Comparison of ENCODE assay signal across 8 mouse cellular contexts in the genomic region with DNA sequence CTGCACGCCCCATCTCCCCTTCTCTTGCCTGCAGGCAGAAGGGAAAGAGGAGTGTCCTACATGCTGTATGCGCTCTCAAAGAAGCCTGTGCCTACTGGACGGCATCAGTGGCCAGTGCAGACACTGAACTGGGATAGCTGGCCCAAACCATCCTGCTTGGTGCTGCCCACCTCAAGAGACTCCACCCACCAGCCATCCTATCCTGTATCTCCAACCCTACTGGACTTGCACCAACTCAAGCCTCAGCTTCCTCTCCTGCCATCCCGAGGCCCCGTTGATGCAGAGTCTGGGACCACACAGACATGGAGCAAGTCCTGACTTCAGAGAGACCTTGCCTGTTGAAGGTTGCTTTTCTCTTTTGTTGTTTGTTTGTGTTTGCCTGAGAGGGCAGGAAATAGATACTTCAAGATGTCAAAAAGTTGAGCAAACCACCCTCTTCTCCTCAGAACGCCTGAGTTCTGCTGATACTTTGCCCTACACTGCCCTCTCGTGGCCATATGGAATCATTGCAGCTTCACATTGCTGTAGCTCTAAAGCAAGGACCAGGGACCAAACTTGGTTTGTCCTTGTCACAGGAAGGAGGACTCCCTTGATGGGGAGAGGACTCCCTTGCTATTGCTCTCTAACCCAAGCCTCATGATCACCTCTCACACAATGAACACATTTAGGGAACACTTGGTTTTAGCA. TPM values are rescaled to one million over a fixed set of nuclear protein-coding genes. Genes with fewer than 3 reads are reported as not detected.
DNase-seq lines count a peak whose midpoint lies in the region; ATAC-seq and TF ChIP-seq lines count a peak whose summit lies in the region.

No protein-coding gene starts in this region.

- no peaks in the 10 kb centered on the region for H3K4me1 ChIP-seq in cortical plate, adult 2 months (ENCODE audit: control insufficient read depth, insufficient read depth, low read length)
- no peaks in the 10 kb centered on the region for H3K4me1 ChIP-seq in limb, embryonic 13.5 days

- H3K9ac ChIP-seq in limb, embryonic 13.5 days: no peak overlapping the region

- H3K4me2 ChIP-seq in limb, embryonic 13.5 days (replicated peaks): no peak overlapping the region

- H3K27ac ChIP-seq in cortical plate, adult 2 months (ENCODE audit: insufficient read depth, low read length): no peak overlapping the region
- H3K27ac ChIP-seq in limb, embryonic 13.5 days: no peak overlapping the region

- H3K36me3 ChIP-seq in limb, embryonic 13.5 days: no peaks in the 10 kb centered on the region

- intact Hi-C loops in gastrocnemius, postnatal 14 days (cut with DNase I; ENCODE audit: low total_unique reads): loop anchor here (5.0 to 10.0 kb wide), 3 partner anchors 80 to 252 kb away; no protein-coding TSS in a partner anchor

- WGBS in limb, embryonic 13.5 days: 50% methylated on average over 7 of the region's 7 CpGs

- peak; percentile 98 for TF ChIP-seq CTCF in cortical plate, adult 2 months (IDR thresholded peaks at IDR 0.05; ENCODE audit: extremely low read depth, insufficient read depth, low read length)

- no peaks in the 10 kb centered on the region for H3K9me3 ChIP-seq in limb, embryonic 13.5 days

- 0 out of 2 replicates have a peak, but pooled peaks cover 3% of the 10 kb centered on the region for H3K27me3 ChIP-seq in limb, embryonic 13.5 days

- no peak overlapping the region for H3K4me3 ChIP-seq in cortical plate, adult 2 months (ENCODE audit: insufficient read depth, low read length)
- H3K4me3 ChIP-seq in limb, embryonic 13.5 days: no peak overlapping the region

- ATAC-seq in limb, embryonic 13.5 days (ENCODE audit: low FRiP score, low read depth): peak; percentile 61; the same call in 1 of the 2 replicates

- TF ChIP-seq POLR2A in cortical plate, adult 2 months (IDR thresholded peaks at IDR 0.05; ENCODE audit: extremely low read depth, insufficient read depth, low read length): no peak

- DNase-seq in 3134 (ENCODE audit: extremely low read depth, insufficient read length, low spot score) (peak; percentile 47), adipocyte (ENCODE audit: low spot score) (peak; percentile 95)
- peak; percentile 61 for DNase-seq in gastrocnemius, postnatal 14 days
- peak; percentile 81 for DNase-seq in kidney, adult 9 months
- peak; percentile 19 to 51 for DNase-seq in monocyte, adult 2 months (ENCODE audit: low read depth in 1 of 2, low spot score in 2 of 2)
- DNase-seq in spleen, postnatal 14 days (ENCODE audit: low spot score in 2 of 2): peak; percentile 26 to 61

RNA-seq across cellular contexts. Expression of a gene that starts 7.9 kb away (rescaled TPM):
- polyA plus RNA-seq in cortical plate, adult 2 months (2012; rRNA removed): 3.5 TPM in 2 replicates
- 1 to 10 TPM in 1 of 2 experiments, under 1 TPM in 1; 0.72 to 1.4 TPM for total RNA-seq in gastrocnemius, postnatal 14 days (2021)
- polyA plus RNA-seq in limb, embryonic 13.5 days (2015; fragmentation: Nextera tagmentation; extraction: Ambion mirVana): 0.36 and 0.71 TPM in 2 replicates

RNA-seq across cellular contexts. Expression of a gene that starts 34.1 kb away (rescaled TPM):
- 2.0 and 2.3 TPM in 2 replicates for polyA plus RNA-seq in cortical plate, adult 2 months (2012; rRNA removed)
- 1 to 10 TPM; 5.9 to 9.3 TPM for total RNA-seq in gastrocnemius, postnatal 14 days (2021)
- polyA plus RNA-seq in limb, embryonic 13.5 days (2015; fragmentation: Nextera tagmentation; extraction: Ambion mirVana): 0.09 and 0.18 TPM in 2 replicates

RNA-seq across cellular contexts. Expression of a gene that starts 36.3 kb away (rescaled TPM):
- polyA plus RNA-seq in cortical plate, adult 2 months (2012; rRNA removed): 7.2 and 9.9 TPM in 2 replicates
- total RNA-seq in gastrocnemius, postnatal 14 days (2021): 1 to 10 TPM; 2.6 to 3.7 TPM
- 16.3 and 17.5 TPM in 2 replicates for polyA plus RNA-seq in limb, embryonic 13.5 days (2015; fragmentation: Nextera tagmentation; extraction: Ambion mirVana)

Comparison
In these comparisons a context has a peak if more than half of its experiments do, and no peak if none do; other contexts are left out.
1. DNase-seq: peak in every context shown above with its lines; median percentile 95 in adipocyte; 81 in kidney, adult 9 months; 61 in gastrocnemius, postnatal 14 days; 47 in 3134; 44 in spleen, postnatal 14 days; 35 in monocyte, adult 2 months.